Mouse (Mus musculus) ES-Bruce4 (cell line): Measurements from ENCODE around the gene Ltbp4.

Experiments used
- CTCF ChIP-seq: IDR thresholded peaks from one replicate; pipeline ENCODE4 v1.8.1; 2011; ENCODE audit warnings: low read depth, low read length
- POLR2A ChIP-seq: IDR thresholded peaks from one replicate; pipeline ENCODE4 v1.8.1; 2011; ENCODE audit warnings: low read length; ENCODE audit not compliant: insufficient read depth

GRCm38 (mm10) chr7:27324928-27325327, 12.6 kb downstream of the Ltbp4 start:
- TF ChIP-seq CTCF (no peak), POLR2A (no peak)
